Mouse (Mus musculus) retina, postnatal 1 day (tissue): Measurements from ENCODE around the gene St6galnac5.
A peak's percentile ranks its signal among the peaks of the same experiment; 100 is the strongest.
"Not testable (repeated sequence)": the region's sequence is repeated elsewhere in the genome, so short reads cannot be mapped to it uniquely, and the experiment has no call there.

Experiments used
- DNase-seq: peaks from one replicate; pipeline ENCODE4 v3.0.0-alpha.2; 2012

The St6galnac5 gene

GRCm38 (mm10) chr3:152861978-152862377 is 120.1 kb downstream of the St6galnac5 start:
- DNase-seq: no peak

GRCm38 (mm10) chr3:152861450-152861849 is 120.6 kb downstream of the St6galnac5 start:
- no peak for DNase-seq

- DNase-seq: no peak
Measured at GRCm38 (mm10) chr3:152856095-152856494, 126.0 kb downstream of the St6galnac5 start.

GRCm38 (mm10) chr3:152855006-152855614 is 126.9 kb downstream of the St6galnac5 start:
- DNase-seq: peak; percentile 35

GRCm38 (mm10) chr3:152843925-152844324 is 138.1 kb downstream of the St6galnac5 start:
- no peak for DNase-seq

- no peak for DNase-seq
Measured at GRCm38 (mm10) chr3:152842648-152843047, 139.4 kb downstream of the St6galnac5 start.

GRCm38 (mm10) chr3:152841264-152841663 is 140.8 kb downstream of the St6galnac5 start:
- no peak for DNase-seq

GRCm38 (mm10) chr3:152837938-152838337 is 144.1 kb downstream of the St6galnac5 start:
- DNase-seq: no peak

GRCm38 (mm10) chr3:152837407-152837806 is 144.6 kb downstream of the St6galnac5 start:
- DNase-seq: no peak

GRCm38 (mm10) chr3:152832436-152832835 is 149.6 kb downstream of the St6galnac5 start:
- DNase-seq: no peak

- DNase-seq: no peak
Measured at GRCm38 (mm10) chr3:152831974-152832373, 150.1 kb downstream of the St6galnac5 start.

GRCm38 (mm10) chr3:152831377-152831776 is 150.7 kb downstream of the St6galnac5 start:
- DNase-seq: no peak

GRCm38 (mm10) chr3:152821202-152821601 is 160.8 kb downstream of the St6galnac5 start:
- peak; percentile 86 for DNase-seq

GRCm38 (mm10) chr3:152820406-152820805 is 161.6 kb downstream of the St6galnac5 start:
- no peak for DNase-seq

- no peak for DNase-seq
Measured at GRCm38 (mm10) chr3:152815110-152815509, 166.9 kb downstream of the St6galnac5 start.

- no peak for DNase-seq
Measured at GRCm38 (mm10) chr3:152813905-152814304, 168.1 kb downstream of the St6galnac5 start.

- DNase-seq: peak; percentile 57
Measured at GRCm38 (mm10) chr3:152799738-152800431, 182.2 kb downstream of the St6galnac5 start.

GRCm38 (mm10) chr3:152797354-152797753 is 184.7 kb downstream of the St6galnac5 start:
- no peak for DNase-seq

- no peak for DNase-seq
Measured at GRCm38 (mm10) chr3:152796216-152796615, 185.8 kb downstream of the St6galnac5 start.

- DNase-seq: no peak
Measured at GRCm38 (mm10) chr3:152793006-152793405, 189.0 kb downstream of the St6galnac5 start.

GRCm38 (mm10) chr3:152792601-152793000 is 189.4 kb downstream of the St6galnac5 start:
- DNase-seq: no peak

GRCm38 (mm10) chr3:152788301-152788953 is 193.6 kb downstream of the St6galnac5 start:
- not testable (repeated sequence) for DNase-seq

GRCm38 (mm10) chr3:152784353-152784752 is 197.7 kb downstream of the St6galnac5 start:
- not testable (repeated sequence) for DNase-seq

GRCm38 (mm10) chr3:152783792-152784191 is 198.3 kb downstream of the St6galnac5 start:
- peak; percentile 87 for DNase-seq
